Mouse (Mus musculus): ENCODE measurements at regions not wholly inside any gene's neighbourhood (a gene's known extent, or its start where the extent isn't known, plus 50 kb on each side); places are given as distances from the start of the nearest gene placed in this dataset.
A peak's percentile ranks its signal among the peaks of the same experiment; 100 is the strongest.

DNA sequence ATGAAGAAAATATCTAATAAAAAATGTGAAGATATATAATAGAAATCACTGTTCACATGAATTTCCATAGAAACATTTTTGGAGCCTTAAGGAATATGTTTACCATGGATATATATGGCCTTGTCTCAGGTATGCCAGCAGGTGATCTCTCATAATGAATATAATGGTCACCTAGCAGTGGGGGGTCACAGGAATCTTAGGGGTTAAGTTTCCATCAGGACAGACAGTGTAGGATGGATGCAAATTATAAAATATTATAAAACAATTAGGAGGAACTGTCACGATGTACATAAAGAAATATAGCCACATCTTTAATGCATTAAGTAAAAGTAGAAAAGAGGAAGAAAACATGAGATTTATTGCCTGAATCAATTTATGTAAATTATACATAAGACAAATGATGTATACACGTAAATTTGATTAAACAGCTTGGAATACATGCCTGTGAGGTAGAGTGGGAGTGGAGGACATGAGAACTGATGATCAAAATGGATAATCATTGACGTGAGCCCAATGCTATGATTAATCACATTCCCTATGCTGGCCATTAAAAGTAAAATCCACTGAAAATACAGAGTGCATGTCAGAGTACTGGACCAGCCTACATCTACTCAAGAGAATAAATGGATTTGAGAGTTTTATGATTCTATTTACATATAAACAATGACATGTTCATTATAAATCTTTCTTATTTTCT lies 693.0 kb upstream of the Gpc5 start:
- WGBS = 75% methylated on average over 3 of the region's 3 CpGs
- TF ChIP-seq CTCF (IDR thresholded peaks at IDR 0.05; ENCODE audit: low read depth, low read length) (no peak), POLR2A (IDR thresholded peaks at IDR 0.05; ENCODE audit: extremely low read depth, insufficient read depth, low read length) (no peak)
- Histone ChIP-seq H3K36me3 (ENCODE audit: control insufficient read depth, insufficient read depth, low read length) (no peaks in the 10 kb centered on the region), H3K27ac (replicated peaks; ENCODE audit: insufficient read depth, low read depth, low read length) (no peak overlapping the region), H3K27me3 (ENCODE audit: control insufficient read depth, insufficient read depth, low read length) (no peaks in the 10 kb centered on the region), H3K79me2 (ENCODE audit: control insufficient read depth, insufficient read depth, low read length) (no peaks in the 10 kb centered on the region), H3K4me3 (ENCODE audit: insufficient read depth, low read depth, low read length) (no peak overlapping the region), H3K9ac (ENCODE audit: low read depth, low read length) (no peak overlapping the region), H3K4me1 (ENCODE audit: control insufficient read depth, insufficient read depth, low read length) (no peaks in the 10 kb centered on the region)
- no peak for DNase-seq (ENCODE audit: extremely low read depth, low read depth, low spot score)

- no peak for TF ChIP-seq POLR2A (IDR thresholded peaks at IDR 0.05; ENCODE audit: extremely low read depth, insufficient read depth, low read length)
- no peak for TF ChIP-seq CTCF (IDR thresholded peaks at IDR 0.05; ENCODE audit: low read depth, low read length)
- no peak overlapping the region for H3K4me3 ChIP-seq (ENCODE audit: insufficient read depth, low read depth, low read length)
- no peaks in the 10 kb centered on the region for H3K27me3 ChIP-seq (ENCODE audit: control insufficient read depth, insufficient read depth, low read length)
- no peak overlapping the region for H3K27ac ChIP-seq (replicated peaks; ENCODE audit: insufficient read depth, low read depth, low read length)
- 35% methylated on average over 3 of the region's 3 CpGs for WGBS
- DNase-seq (ENCODE audit: extremely low read depth, low read depth, low spot score) = peak; percentile 92
- H3K4me1 ChIP-seq (ENCODE audit: control insufficient read depth, insufficient read depth, low read length) = peaks cover 10% of the 10 kb centered on the region; the same call in 1 of the 2 replicates
- H3K9ac ChIP-seq (ENCODE audit: low read depth, low read length) = no peak overlapping the region
- H3K36me3 ChIP-seq (ENCODE audit: control insufficient read depth, insufficient read depth, low read length) = no peaks in the 10 kb centered on the region
- H3K79me2 ChIP-seq (ENCODE audit: control insufficient read depth, insufficient read depth, low read length) = no peaks in the 10 kb centered on the region
Observed at GRCm38 (mm10) chr14:114418851-114419250, 673.2 kb upstream of the Gpc5 start.

GRCm38 (mm10) chr14:114425475-114425874 lies 666.5 kb upstream of the Gpc5 start:
- H3K79me2 ChIP-seq (ENCODE audit: control insufficient read depth, insufficient read depth, low read length) = no peaks in the 10 kb centered on the region
- TF ChIP-seq CTCF (IDR thresholded peaks at IDR 0.05; ENCODE audit: low read depth, low read length) (no peak), POLR2A (IDR thresholded peaks at IDR 0.05; ENCODE audit: extremely low read depth, insufficient read depth, low read length) (no peak)
- no peak for DNase-seq (ENCODE audit: extremely low read depth, low read depth, low spot score)
- 66% methylated on average over 2 of the region's 2 CpGs for WGBS
- H3K27me3 ChIP-seq (ENCODE audit: control insufficient read depth, insufficient read depth, low read length) = no peaks in the 10 kb centered on the region
- no peaks in the 10 kb centered on the region for H3K4me1 ChIP-seq (ENCODE audit: control insufficient read depth, insufficient read depth, low read length)
- H3K4me3 ChIP-seq (ENCODE audit: insufficient read depth, low read depth, low read length) = no peak overlapping the region
- no peak overlapping the region for H3K27ac ChIP-seq (replicated peaks; ENCODE audit: insufficient read depth, low read depth, low read length)
- no peak overlapping the region for H3K9ac ChIP-seq (ENCODE audit: low read depth, low read length)
- H3K36me3 ChIP-seq (ENCODE audit: control insufficient read depth, insufficient read depth, low read length) = no peaks in the 10 kb centered on the region
